Mouse (Mus musculus) spleen, adult 12 weeks (tissue): ENCODE results near the gene Adam12.

Experiments used
- DNase-seq: peaks from one replicate; pipeline ENCODE4 v3.0.0; 2022; ENCODE audit warnings: low spot score

Gene Adam12

GRCm38 (mm10) chr7:133872701-133873100 lies 359.2 kb downstream of the Adam12 start:
- DNase-seq: no peak

GRCm38 (mm10) chr7:133870265-133870664 lies 361.7 kb downstream of the Adam12 start:
- DNase-seq: no peak

GRCm38 (mm10) chr7:133863684-133864083 lies 368.3 kb downstream of the Adam12 start:
- no peak for DNase-seq

GRCm38 (mm10) chr7:133863151-133863550 lies 368.8 kb downstream of the Adam12 start:
- DNase-seq: no peak

GRCm38 (mm10) chr7:133862723-133863122 lies 369.2 kb downstream of the Adam12 start:
- DNase-seq: no peak

GRCm38 (mm10) chr7:133862233-133862632 lies 369.7 kb downstream of the Adam12 start:
- no peak for DNase-seq

GRCm38 (mm10) chr7:133859548-133859947 lies 372.4 kb downstream of the Adam12 start:
- no peak for DNase-seq

GRCm38 (mm10) chr7:133858506-133858905 lies 373.4 kb downstream of the Adam12 start:
- no peak for DNase-seq

- no peak for DNase-seq
Observed at GRCm38 (mm10) chr7:133856278-133856677, 375.7 kb downstream of the Adam12 start.

GRCm38 (mm10) chr7:133850735-133851134 lies 381.2 kb downstream of the Adam12 start:
- no peak for DNase-seq

- DNase-seq: no peak
Observed at GRCm38 (mm10) chr7:133848180-133848579, 383.8 kb downstream of the Adam12 start.

GRCm38 (mm10) chr7:133847175-133847574 lies 384.8 kb downstream of the Adam12 start:
- DNase-seq: no peak

GRCm38 (mm10) chr7:133842079-133842478 lies 389.9 kb downstream of the Adam12 start:
- no peak for DNase-seq

- DNase-seq: no peak
Observed at GRCm38 (mm10) chr7:133839546-133839945, 392.4 kb downstream of the Adam12 start.
